8 mouse cellular contexts compared by ENCODE assay signal in genomic region chr3:89963221-89963763, GRCm38 (mm10). TPM values are rescaled to one million over a fixed set of nuclear protein-coding genes. Genes with fewer than 3 reads are reported as not detected.
DNase-seq lines count a peak whose midpoint lies in the region; ATAC-seq lines count a peak whose summit lies in the region.

TSS of gene Atp8b2 (minus strand) at chr3:89963508.

- peak within 1 kb of the TSS; percentile 95 for H3K27ac ChIP-seq in embryonic facial prominence, embryonic 10.5 days (replicated peaks)
- H3K27ac ChIP-seq in heart, embryonic 10.5 days = peak within 1 kb of the TSS; percentile 96
- peak within 1 kb of the TSS; percentile 66 for H3K27ac ChIP-seq in liver, embryonic 15.5 days (replicated peaks)
- peak within 1 kb of the TSS; percentile 95 for H3K27ac ChIP-seq in neural tube, embryonic 13.5 days (replicated peaks)

- ATAC-seq in liver, embryonic 15.5 days (ENCODE audit: insufficient read depth) = no peak; the same call in 1 of the 2 replicates
- ATAC-seq in neural tube, embryonic 13.5 days (ENCODE audit: low read depth) = peak; percentile 70

- peaks cover 59% of the 10 kb centered on the region for H3K4me1 ChIP-seq in embryonic facial prominence, embryonic 10.5 days
- peaks cover 56% of the 10 kb centered on the region for H3K4me1 ChIP-seq in heart, embryonic 10.5 days
- H3K4me1 ChIP-seq in liver, embryonic 15.5 days (replicated peaks) = peaks cover 44% of the 10 kb centered on the region
- peaks cover 63% of the 10 kb centered on the region for H3K4me1 ChIP-seq in neural tube, embryonic 13.5 days (replicated peaks)

- H3K36me3 ChIP-seq in embryonic facial prominence, embryonic 10.5 days (replicated peaks) = peaks cover 34% of the 10 kb centered on the region
- peaks cover 18% of the 10 kb centered on the region for H3K36me3 ChIP-seq in heart, embryonic 10.5 days
- H3K36me3 ChIP-seq in liver, embryonic 15.5 days (replicated peaks) = no peaks in the 10 kb centered on the region
- peaks cover 9% of the 10 kb centered on the region for H3K36me3 ChIP-seq in neural tube, embryonic 13.5 days

- H3K9me3 ChIP-seq in embryonic facial prominence, embryonic 10.5 days = no peaks in the 10 kb centered on the region
- H3K9me3 ChIP-seq in heart, embryonic 10.5 days = no peaks in the 10 kb centered on the region
- no peaks in the 10 kb centered on the region for H3K9me3 ChIP-seq in liver, embryonic 15.5 days (replicated peaks)
- H3K9me3 ChIP-seq in neural tube, embryonic 13.5 days = no peaks in the 10 kb centered on the region

- DNase-seq in A20 (ENCODE audit: low read depth, low spot score) = peak; percentile 88
- DNase-seq in adrenal gland, adult (ENCODE audit: inconsistent age in 2 of 2, low spot score in 1 of 2) = peak; percentile 73 to 85
- DNase-seq in embryonic facial prominence, embryonic 10.5 days (ENCODE audit: low spot score) = peak; percentile 91
- no peak for DNase-seq in heart, embryonic 10.5 days (ENCODE audit: low spot score)
- DNase-seq in kidney, postnatal 10 days = peak; percentile 87
- DNase-seq in thymus, postnatal 14 days = peak; percentile 79

- H3K4me2 ChIP-seq in liver, embryonic 15.5 days = peak within 1 kb of the TSS; percentile 77
- H3K4me2 ChIP-seq in neural tube, embryonic 13.5 days = peak within 1 kb of the TSS; percentile 95

- WGBS in embryonic facial prominence, embryonic 10.5 days = under 1% methylated on average over 35 of the region's 35 CpGs
- 1% methylated on average over 33 of the region's 35 CpGs for WGBS in heart, embryonic 10.5 days
- under 1% methylated on average over 34 of the region's 35 CpGs for WGBS in liver, embryonic 15.5 days (ENCODE audit: insufficient replicate concordance)
- WGBS in neural tube, embryonic 13.5 days = 1% methylated on average over 33 of the region's 35 CpGs

- H3K27me3 ChIP-seq in embryonic facial prominence, embryonic 10.5 days (replicated peaks; ENCODE audit: low read depth, poor library complexity, severe bottlenecking) = no peaks in the 10 kb centered on the region
- H3K27me3 ChIP-seq in heart, embryonic 10.5 days (ENCODE audit: insufficient read depth, poor library complexity, severe bottlenecking) = no peaks in the 10 kb centered on the region
- peaks cover 69% of the 10 kb centered on the region for H3K27me3 ChIP-seq in liver, embryonic 15.5 days
- no peaks in the 10 kb centered on the region for H3K27me3 ChIP-seq in neural tube, embryonic 13.5 days

- peak within 1 kb of the TSS; percentile 98 for H3K4me3 ChIP-seq in embryonic facial prominence, embryonic 10.5 days
- H3K4me3 ChIP-seq in heart, embryonic 10.5 days = peak within 1 kb of the TSS; percentile 94
- H3K4me3 ChIP-seq in liver, embryonic 15.5 days (replicated peaks) = peak within 1 kb of the TSS; percentile 61
- peak within 1 kb of the TSS; percentile 92 for H3K4me3 ChIP-seq in neural tube, embryonic 13.5 days

- peak within 1 kb of the TSS; percentile 25; the same call in 1 of the 2 replicates for H3K9ac ChIP-seq in liver, embryonic 15.5 days
- peak within 1 kb of the TSS; percentile 98 for H3K9ac ChIP-seq in neural tube, embryonic 13.5 days

RNA-seq across cellular contexts. Expression of gene Atp8b2, which starts in this region (rescaled TPM):
- polyA plus RNA-seq in embryonic facial prominence, embryonic 10.5 days (2016; fragmentation: Nextera tagmentation; extraction: Ambion mirVana) = 12.6 and 13.3 TPM in 2 replicates
- polyA plus RNA-seq in heart, embryonic 10.5 days (2016; fragmentation: Nextera tagmentation; extraction: Ambion mirVana) = 15.3 and 17.7 TPM in 2 replicates
- 1.3 and 1.7 TPM in 2 replicates for polyA plus RNA-seq in liver, embryonic 15.5 days (2015; fragmentation: Nextera tagmentation; extraction: Ambion mirVana)
- 11.3 and 12.0 TPM in 2 replicates for polyA plus RNA-seq in neural tube, embryonic 13.5 days (2015; fragmentation: Nextera tagmentation; extraction: Ambion mirVana)
